Mouse (Mus musculus) CH12.LX (cell line): ENCODE results near the gene Ptprg. TPM values are rescaled to one million over a fixed set of nuclear protein-coding genes. Genes with fewer than 3 reads are reported as not detected.

Experiments
- DNase-seq: peaks from one replicate; pipeline ENCODE4 v3.0.0-alpha.2; 2013; ENCODE audit errors: extremely low read depth
- H3K27ac ChIP-seq: 2 replicates; pipeline ENCODE4 v1.5.1; 2012; ENCODE audit warnings: low read depth, mild to moderate bottlenecking, control low read depth, moderate library complexity; ENCODE audit not compliant: insufficient read depth
- H3K27me3 ChIP-seq: replicated peaks from 2 replicates; pipeline ENCODE3; 2012; ENCODE audit warnings: inconsistent platforms
- H3K36me3 ChIP-seq, 2 experiments: replicated peaks in 1 of 2; 2 replicates each; pipeline versions ENCODE3 to v1.6.1; 2012; ENCODE audit warnings: inconsistent platforms in 1 of 2, low read length in 1 of 2, mild to moderate bottlenecking in 1 of 2, mixed read lengths in 1 of 2, moderate library complexity in 1 of 2; ENCODE audit not compliant: control insufficient read depth in 1 of 2, insufficient read depth in 1 of 2
- H3K4me1 ChIP-seq, 2 experiments: 2 replicates each; pipeline ENCODE4 v1.6.1; 2012; ENCODE audit warnings: inconsistent platforms in 1 of 2, moderate library complexity in 1 of 2; ENCODE audit not compliant: insufficient read depth in 2 of 2, control insufficient read depth in 1 of 2
- H3K4me2 ChIP-seq: 2 replicates; pipeline ENCODE4 v1.6.1; 2012; ENCODE audit warnings: low read depth, mild to moderate bottlenecking, control low read depth; ENCODE audit not compliant: poor library complexity, insufficient read depth, severe bottlenecking
- H3K4me3 ChIP-seq, 3 experiments: fragments of 150-350 bp in 1 of 3; sonication (generic) in 1 of 3; replicated peaks in 1 of 3; 2 replicates each; pipeline versions ENCODE3 to v1.5.1; 2011 to 2012; ENCODE audit warnings: low read depth in 2 of 3, low read length in 2 of 3, mild to moderate bottlenecking in 2 of 3, moderate library complexity in 2 of 3, control low read depth in 1 of 3, improper control_type of control experiment in 1 of 3, inconsistent platforms in 1 of 3, mixed read lengths in 1 of 3; ENCODE audit not compliant: poor library complexity in 1 of 3
- H3K79me2 ChIP-seq: replicated peaks from 2 replicates; pipeline ENCODE4 v1.6.1; 2012; ENCODE audit warnings: mild to moderate bottlenecking, moderate library complexity; ENCODE audit not compliant: control insufficient read depth, poor library complexity, insufficient read depth, severe bottlenecking; ENCODE audit errors: extremely low read depth
- H3K9ac ChIP-seq: 2 replicates; pipeline ENCODE4 v1.6.1; 2012; ENCODE audit warnings: low read depth, mild to moderate bottlenecking, control low read depth, moderate library complexity; ENCODE audit not compliant: insufficient read depth
- H3K9me3 ChIP-seq: replicated peaks from 2 replicates; pipeline ENCODE3; 2012; ENCODE audit warnings: low read length, inconsistent platforms, mixed read lengths
- CHD1 ChIP-seq: IDR thresholded peaks from 2 replicates; pipeline ENCODE4 v1.6.1; 2012; ENCODE audit warnings: low read depth, low read length, improper control_type of control experiment, inconsistent platforms
- CHD2 ChIP-seq: IDR thresholded peaks from 2 replicates; pipeline ENCODE4 v1.6.1; 2011; ENCODE audit warnings: low read length, improper control_type of control experiment
- CTCF ChIP-seq, 2 experiments: IDR thresholded peaks in 1 of 2; conservative IDR thresholded peaks in 1 of 2; 2 replicates each; pipeline ENCODE4 v1.5.1; 2011 to 2012; ENCODE audit warnings: low read depth in 2 of 2, low read length in 2 of 2, improper control_type of control experiment in 1 of 2, inconsistent platforms in 1 of 2, mild to moderate bottlenecking in 1 of 2, moderate library complexity in 1 of 2
- E2F4 ChIP-seq: IDR thresholded peaks from 2 replicates; pipeline ENCODE4 v1.6.1; 2011; ENCODE audit warnings: low read depth, low read length, improper control_type of control experiment; ENCODE audit not compliant: insufficient replicate concordance
- ELF1 ChIP-seq: IDR thresholded peaks from 2 replicates; pipeline ENCODE4 v1.6.1; 2014; ENCODE audit warnings: low read depth, mild to moderate bottlenecking, inconsistent platforms, low read length, improper control_type of control experiment
- EP300 ChIP-seq: IDR thresholded peaks from 2 replicates; pipeline ENCODE4 v1.6.1; 2011; ENCODE audit warnings: low read length, improper control_type of control experiment
- ETS1 ChIP-seq: conservative IDR thresholded peaks from 2 replicates; pipeline ENCODE4 v1.6.1; 2012; ENCODE audit warnings: low read depth, mild to moderate bottlenecking, inconsistent platforms, low read length, improper control_type of control experiment, moderate library complexity
- GABPA ChIP-seq: IDR thresholded peaks from 2 replicates; pipeline ENCODE4 v1.6.1; 2012; ENCODE audit warnings: low read depth, low read length, improper control_type of control experiment, inconsistent platforms; ENCODE audit not compliant: insufficient replicate concordance
- HCFC1 ChIP-seq: IDR thresholded peaks from 2 replicates; pipeline ENCODE4 v1.6.1; 2012; ENCODE audit warnings: low read depth, mild to moderate bottlenecking, inconsistent platforms, low read length, improper control_type of control experiment
- JUND ChIP-seq: conservative IDR thresholded peaks from 2 replicates; pipeline ENCODE4 v1.6.1; 2011; ENCODE audit warnings: low read depth, low read length, improper control_type of control experiment
- MAX ChIP-seq: IDR thresholded peaks from 2 replicates; pipeline ENCODE4 v1.6.1; 2011; ENCODE audit warnings: low read length, improper control_type of control experiment
- MAZ ChIP-seq: IDR thresholded peaks from 2 replicates; pipeline ENCODE4 v1.6.1; 2012; ENCODE audit warnings: low read depth, mild to moderate bottlenecking, inconsistent platforms, low read length, improper control_type of control experiment, moderate library complexity
- MEF2A ChIP-seq: IDR thresholded peaks from 2 replicates; pipeline ENCODE4 v1.6.1; 2014; ENCODE audit warnings: low read depth, mild to moderate bottlenecking, inconsistent platforms, low read length, improper control_type of control experiment, borderline replicate concordance
- MXI1 ChIP-seq: IDR thresholded peaks from 2 replicates; pipeline ENCODE4 v1.6.1; 2011; ENCODE audit warnings: mild to moderate bottlenecking, low read depth, low read length, improper control_type of control experiment
- MYC ChIP-seq: IDR thresholded peaks from 2 replicates; pipeline ENCODE4 v1.6.1; 2011; ENCODE audit warnings: low read depth, mild to moderate bottlenecking, improper control_type of control experiment, low read length
- NRF1 ChIP-seq: IDR thresholded peaks from 2 replicates; pipeline ENCODE4 v1.6.1; 2014; ENCODE audit warnings: low read depth, mild to moderate bottlenecking, inconsistent platforms, low read length, improper control_type of control experiment, moderate library complexity
- POLR2A ChIP-seq: IDR thresholded peaks from 2 replicates; pipeline ENCODE4 v1.6.1; 2011; ENCODE audit warnings: low read depth, mild to moderate bottlenecking, improper control_type of control experiment, low read length
- POLR2AphosphoS2 ChIP-seq: IDR thresholded peaks from 2 replicates; pipeline ENCODE4 v1.6.1; 2011; ENCODE audit warnings: low read depth, low read length, improper control_type of control experiment
- RCOR1 ChIP-seq: conservative IDR thresholded peaks from 2 replicates; pipeline ENCODE4 v1.6.1; 2012; ENCODE audit warnings: low read depth, mild to moderate bottlenecking, inconsistent platforms, low read length, improper control_type of control experiment
- TBP ChIP-seq: conservative IDR thresholded peaks from 2 replicates; pipeline ENCODE4 v1.6.1; 2011; ENCODE audit warnings: low read depth, low read length, improper control_type of control experiment
- USF1 ChIP-seq: IDR thresholded peaks from 2 replicates; pipeline ENCODE4 v1.6.1; 2014; ENCODE audit warnings: low read depth, mild to moderate bottlenecking, inconsistent platforms, low read length, improper control_type of control experiment
- USF2 ChIP-seq: conservative IDR thresholded peaks from 2 replicates; pipeline ENCODE4 v1.6.1; 2011; ENCODE audit warnings: low read depth, low read length, improper control_type of control experiment
- ZC3H11A ChIP-seq: IDR thresholded peaks from 2 replicates; pipeline ENCODE4 v1.6.1; 2012; ENCODE audit warnings: low read depth, mild to moderate bottlenecking, inconsistent platforms, low read length, improper control_type of control experiment
- ZKSCAN1 ChIP-seq: IDR thresholded peaks from 2 replicates; pipeline ENCODE4 v1.6.1; 2012; ENCODE audit warnings: low read depth, inconsistent platforms, low read length, improper control_type of control experiment, borderline replicate concordance
- dilution Hi-C: fragments of 300-500 bp; cut with MboI; formaldehyde crosslinking; loops from 2 replicates; pipeline ENCODE4 v1.14.3; 2020; ENCODE audit warnings: low sequenced_read_pairs; ENCODE audit not compliant: extremely low pct_unique_long_range_greater_than_20kb, extremely low pct_ligation_motif_present
- in situ Hi-C: fragments of 300-500 bp; cut with MboI; formaldehyde crosslinking; loops from 3 replicates; pipeline ENCODE4 v1.14.3; 2019; ENCODE audit warnings: low sequenced_read_pairs, low pct_ligation_motif_present, low pct_unique_long_range_greater_than_20kb, mixed read lengths
- polyA plus RNA-seq: library from polyadenylated mRNA; unstranded; fragments of >175 nt; gene quantifications from 2 replicates; pipeline ENCODE4 v1.2.1, GENCODE M21; 2012; ENCODE audit warnings: low read depth; ENCODE audit not compliant: insufficient read length
- total RNA-seq, 2 experiments: library from RNA; depleted of rRNA; stranded (reverse); fragments of 300-350 nt in 1 of 2; fragments of >200 nt in 1 of 2; gene quantifications; 2 replicates each; pipeline ENCODE4 v1.2.3; 2012 to 2014

Gene Ptprg
- total and polyA plus RNA-seq, 3 experiments, result 0.08 TPM; not detected in 2

GRCm38 (mm10) chr14:11855499-11855898 is 302.2 kb downstream of the Ptprg start:
- H3K4me3 ChIP-seq, result no peak overlapping the region
- no peak overlapping the region for H3K9ac ChIP-seq
- H3K27me3 ChIP-seq, result no peaks in the 10 kb centered on the region
- no peak overlapping the region for H3K4me2 ChIP-seq
- in situ Hi-C loops (no loop called here), dilution Hi-C loops (no loop called here)
- no peaks in the 10 kb centered on the region for H3K36me3 ChIP-seq
- H3K27ac ChIP-seq, result no peak overlapping the region
- no peaks in the 10 kb centered on the region for H3K79me2 ChIP-seq
- H3K4me1 ChIP-seq, result no peaks in the 10 kb centered on the region
- TF ChIP-seq ZKSCAN1 (no peak), ELF1 (no peak), GABPA (no peak)
- DNase-seq, result no peak
- peaks cover 58% of the 10 kb centered on the region for H3K9me3 ChIP-seq

- H3K9me3 ChIP-seq, result peaks cover 45% of the 10 kb centered on the region
- in situ Hi-C loops, result no loop called here
These were observed 304.7 kb downstream of the Ptprg start for GRCm38 (mm10) chr14:11857928-11858481.

GRCm38 (mm10) chr14:11863286-11863685 is 310.0 kb downstream of the Ptprg start:
- Histone ChIP-seq H3K79me2 (no peaks in the 10 kb centered on the region), H3K4me1 (no peaks in the 10 kb centered on the region), H3K27ac (no peak overlapping the region), H3K9ac (no peak overlapping the region), H3K4me2 (no peak overlapping the region), H3K27me3 (no peaks in the 10 kb centered on the region), H3K36me3 (no peaks in the 10 kb centered on the region), H3K9me3 (peaks cover 53% of the 10 kb centered on the region), H3K4me3 (no peak overlapping the region)
- no peak for TF ChIP-seq USF1
- TF ChIP-seq CHD2, result no peak
- TF ChIP-seq RCOR1, result no peak
- no peak for TF ChIP-seq ELF1
- no peak for TF ChIP-seq USF2
- no peak for TF ChIP-seq POLR2A
- no peak for TF ChIP-seq NRF1
- no peak for TF ChIP-seq CHD1
- TF ChIP-seq ZC3H11A, result no peak
- TF ChIP-seq MEF2A, result no peak
- DNase-seq, result no peak
- dilution Hi-C loops (no loop called here), in situ Hi-C loops (no loop called here)

More at GRCm38 (mm10) chr14:11857928-11858481, 304.7 kb downstream of the Ptprg start:
- Histone ChIP-seq H3K79me2 (no peaks in the 10 kb centered on the region), H3K4me3 (no peak overlapping the region), H3K9ac (no peak overlapping the region), H3K27ac (no peak overlapping the region), H3K36me3 (no peaks in the 10 kb centered on the region), H3K4me2 (no peak overlapping the region), H3K27me3 (no peaks in the 10 kb centered on the region), H3K4me1 (no peaks in the 10 kb centered on the region)
- DNase-seq, result no peak
- dilution Hi-C loops, result no loop called here
- no peak for TF ChIP-seq ZC3H11A
- TF ChIP-seq MAZ, result no peak
- no peak for TF ChIP-seq CHD2
- TF ChIP-seq ETS1, result no peak
- no peak for TF ChIP-seq CHD1
- TF ChIP-seq CTCF (conservative IDR thresholded peaks at IDR 0.05 in 1 of 2, IDR thresholded peaks at IDR 0.05 in 1 of 2; ENCODE audit: low read depth in 2 of 2, low read length in 2 of 2), result no peak
- no peak for TF ChIP-seq USF1
- no peak for TF ChIP-seq POLR2AphosphoS2
- no peak for TF ChIP-seq JUND
- no peak for TF ChIP-seq MYC
- no peak for TF ChIP-seq MXI1
- no peak for TF ChIP-seq E2F4
- TF ChIP-seq HCFC1, result no peak
- TF ChIP-seq ELF1, result no peak
- no peak for TF ChIP-seq EP300
- no peak for TF ChIP-seq TBP
- no peak for TF ChIP-seq MAX
